Mouse (Mus musculus): Measurements from ENCODE around the gene BC005561.
"Not testable (repeated sequence)": the region's sequence is repeated elsewhere in the genome, so short reads cannot be mapped to it uniquely, and the experiment has no call there.

BC005561 gene

DNA sequence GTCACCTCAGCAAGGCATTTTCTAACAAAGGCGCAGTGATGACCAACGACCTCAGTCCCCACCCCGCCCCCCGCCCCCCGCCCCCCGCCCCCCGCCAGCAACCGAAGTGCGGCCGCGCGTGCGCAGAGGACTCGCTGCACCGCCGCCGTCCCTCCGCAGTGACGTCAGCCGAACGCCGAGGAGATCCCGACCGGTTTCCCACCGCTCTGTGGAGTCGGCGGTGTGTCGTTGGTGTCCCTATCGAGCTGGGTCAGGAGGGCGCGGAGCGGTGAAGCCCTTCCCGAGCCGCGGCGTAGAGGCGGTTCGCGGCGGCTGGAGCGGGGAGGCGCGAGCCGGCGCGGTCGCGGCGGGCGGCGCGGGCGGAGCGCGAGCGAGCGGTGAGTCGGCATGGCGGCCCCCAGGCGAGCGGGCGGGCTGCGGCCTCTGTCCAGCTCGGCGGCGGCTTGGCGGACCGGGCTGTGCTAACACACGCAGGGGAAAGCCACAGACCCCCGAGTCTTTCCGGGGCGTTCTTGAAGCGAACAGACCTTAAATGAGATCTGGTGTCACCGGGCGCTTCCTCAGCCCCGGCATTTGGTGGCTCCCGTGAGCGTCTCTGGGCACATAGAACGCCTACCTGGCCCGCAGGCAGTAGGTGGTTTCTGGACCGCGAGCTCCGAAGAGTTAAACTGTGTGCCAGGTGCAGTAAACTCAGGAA, at the start of gene BC005561:
TSS of gene BC005561 (plus strand) at position 158 of the 697 bp plus-strand sequence.
- DNase-seq: peak; percentile 83

- DNase-seq: peak; percentile 87
Measured at GRCm38 (mm10) chr5:104458832-104459705, 49.1 kb upstream of the BC005561 start, which contains the start of gene Pkd2. Gene Pkd2, plus strand, starts transcription at chr5:104459450.

GRCm38 (mm10) chr5:104459706-104460455, 48.3 kb upstream of the BC005561 start:
- DNase-seq: peak; percentile 73

- DNase-seq: peak; percentile 57
Measured at GRCm38 (mm10) chr5:104460456-104460838, 47.7 kb upstream of the BC005561 start.

DNA sequence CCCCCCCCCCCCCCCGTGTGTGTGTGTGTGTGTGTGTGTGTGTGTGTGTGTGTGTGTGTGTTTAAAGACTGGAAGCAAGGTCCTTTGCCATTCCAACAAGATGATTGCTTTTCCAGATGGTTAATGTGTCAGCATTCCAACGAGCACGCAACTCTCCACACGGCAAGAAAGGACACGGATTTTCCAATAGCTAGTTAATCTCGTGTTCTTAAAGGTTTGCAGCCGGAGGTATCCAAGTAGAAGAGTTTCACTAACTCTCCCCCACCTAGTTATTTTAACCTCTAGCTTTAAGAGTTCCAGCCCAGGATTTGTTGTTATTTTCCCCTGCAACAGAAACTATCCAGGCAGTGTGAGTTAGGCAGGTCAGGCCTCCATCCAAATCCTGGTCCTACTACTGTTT, 47.3 kb upstream of the BC005561 start:
- peak; percentile 73 for DNase-seq

DNA sequence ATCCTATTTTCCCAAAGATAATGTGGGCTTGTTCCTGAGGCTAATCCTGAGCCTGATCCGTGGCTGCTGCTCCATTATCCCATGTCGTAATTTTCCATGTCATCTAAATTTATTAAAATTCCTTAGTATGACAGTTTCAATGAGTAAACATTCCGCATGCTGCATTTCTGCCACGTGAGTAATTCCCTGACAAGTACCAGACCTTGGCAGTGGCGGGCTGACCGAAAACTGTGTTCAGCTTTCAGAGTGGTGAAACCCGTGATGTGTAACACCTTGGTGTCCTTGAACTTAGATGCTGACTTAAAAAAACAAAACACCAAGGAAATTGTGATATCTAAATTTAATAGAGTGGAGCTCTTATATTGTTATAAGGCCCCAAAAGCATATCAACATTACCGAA, 42.9 kb upstream of the BC005561 start:
- DNase-seq: peak; percentile 64

GRCm38 (mm10) chr5:104465731-104466130, 42.4 kb upstream of the BC005561 start:
- DNase-seq: peak; percentile 93

DNA sequence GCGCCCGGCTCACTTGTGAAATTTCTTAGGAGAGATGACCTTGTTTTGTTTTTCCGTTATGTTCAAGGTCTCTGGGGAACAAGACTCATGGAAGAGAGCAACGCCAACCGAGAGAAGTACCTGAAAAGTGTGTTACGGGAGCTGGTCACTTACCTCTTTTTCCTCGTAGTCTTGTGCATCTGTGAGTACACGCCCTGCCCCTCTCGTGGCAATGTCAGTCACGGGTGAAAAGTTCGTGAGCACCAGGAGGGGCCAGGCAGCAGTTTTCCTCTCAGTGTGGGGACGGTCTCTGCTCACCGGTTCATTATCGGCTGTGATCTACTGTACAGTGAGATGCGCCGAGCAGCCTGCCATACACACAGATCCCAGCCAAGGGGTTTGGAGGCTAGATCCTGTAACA, 41.3 kb upstream of the BC005561 start:
- DNase-seq: no peak

- DNase-seq: no peak
Measured at GRCm38 (mm10) chr5:104468586-104468985, 39.6 kb upstream of the BC005561 start.

DNA sequence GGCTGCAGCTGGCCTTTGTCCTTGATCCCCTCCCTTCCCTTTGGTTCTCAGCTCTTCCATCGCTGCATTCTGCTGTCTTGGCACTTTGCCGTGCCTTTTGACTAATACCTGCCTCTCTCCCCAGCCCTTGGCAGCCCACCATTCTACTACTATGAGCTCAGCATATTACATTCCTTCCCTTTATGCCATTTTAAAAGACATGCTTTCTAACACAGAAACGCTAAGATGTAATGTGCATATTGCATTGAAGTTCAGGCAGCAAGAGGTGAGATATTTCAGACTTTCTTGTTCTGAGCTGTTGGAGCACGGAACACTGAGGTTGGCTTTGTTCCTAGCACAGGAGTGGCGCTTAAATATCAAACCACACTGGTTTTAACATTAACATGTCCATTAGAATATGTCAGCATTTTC, 37.2 kb upstream of the BC005561 start:
- DNase-seq: peak; percentile 90

DNA sequence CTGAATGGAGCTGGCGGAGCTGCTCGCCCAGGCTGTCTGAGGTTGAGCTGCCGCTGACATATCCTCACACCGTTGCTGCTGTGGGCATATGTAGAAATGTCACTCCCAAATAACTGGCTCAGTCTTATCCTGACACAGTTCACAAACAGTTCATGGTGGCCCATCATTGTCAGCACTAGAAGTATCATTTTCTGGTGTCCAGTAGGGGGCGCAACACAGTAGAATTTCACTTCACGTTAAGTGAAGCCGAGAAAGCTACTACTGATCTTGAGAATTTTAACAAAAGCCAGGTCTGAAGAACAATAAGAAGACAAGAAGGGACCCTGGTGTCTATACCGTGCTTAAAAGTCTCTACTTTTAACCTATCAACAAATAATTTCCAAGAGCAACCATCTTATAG, 35.8 kb upstream of the BC005561 start:
- DNase-seq: peak; percentile 42

DNA sequence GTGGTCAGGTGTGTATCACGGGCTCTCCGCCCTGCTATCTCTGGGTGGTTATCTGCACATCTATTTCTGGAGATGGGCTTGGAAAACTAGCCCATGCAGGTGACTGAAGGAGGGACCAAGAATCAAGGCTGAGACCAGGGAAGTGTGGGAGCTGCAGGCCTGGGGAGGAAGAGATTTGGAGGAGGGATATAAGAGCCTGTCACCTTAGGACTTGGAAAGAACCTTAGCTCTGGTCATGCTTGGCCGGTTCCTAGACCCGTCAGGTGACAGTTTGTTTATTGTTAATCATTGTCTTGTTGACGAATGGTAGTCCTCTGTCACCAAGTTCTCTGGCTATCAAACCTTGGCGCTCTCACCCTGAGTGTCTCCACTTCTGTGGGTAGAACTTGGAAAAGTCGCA, 27.8 kb upstream of the BC005561 start:
- peak; percentile 69 for DNase-seq

DNA sequence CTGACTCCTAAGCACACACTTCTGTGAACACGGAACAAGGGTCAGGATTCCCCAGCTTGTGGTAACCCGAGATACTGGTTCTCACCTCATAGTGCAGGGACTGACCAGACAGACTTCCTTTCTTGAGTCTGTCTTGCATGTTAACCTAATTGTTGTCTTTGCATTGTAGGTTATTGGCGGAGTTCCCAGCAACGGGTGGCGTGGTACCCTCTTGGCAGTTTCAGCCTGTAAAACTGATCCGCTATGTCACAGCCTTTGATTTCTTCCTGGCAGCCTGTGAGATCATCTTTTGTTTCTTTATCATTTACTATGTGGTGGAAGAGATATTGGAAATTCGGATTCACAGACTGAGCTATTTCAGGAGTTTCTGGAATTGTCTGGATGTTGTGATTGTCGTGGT, 25.3 kb upstream of the BC005561 start:
- no peak for DNase-seq

DNA sequence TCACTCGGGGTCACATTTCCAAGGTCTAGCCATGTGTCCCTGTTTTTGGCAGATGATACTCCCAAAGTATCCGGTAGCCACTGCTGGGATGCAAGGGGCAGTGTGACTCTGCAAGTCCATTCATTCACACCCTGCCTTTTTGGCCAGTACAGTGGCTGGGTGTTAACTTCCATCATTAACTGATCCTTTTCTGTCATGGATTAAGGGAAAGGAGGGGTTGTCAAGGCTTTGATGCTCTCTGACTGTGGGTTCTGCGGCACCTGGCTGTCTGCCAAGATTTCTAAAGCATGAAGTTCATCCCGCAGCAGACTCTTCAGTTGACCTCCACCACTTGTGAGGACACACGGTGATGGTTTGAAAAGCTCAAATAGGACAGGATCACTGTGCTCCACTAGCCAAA, 16.6 kb upstream of the BC005561 start:
- DNase-seq: no peak

- peak; percentile 72 for DNase-seq
Measured at GRCm38 (mm10) chr5:104504883-104505282, 3.3 kb upstream of the BC005561 start.

DNA sequence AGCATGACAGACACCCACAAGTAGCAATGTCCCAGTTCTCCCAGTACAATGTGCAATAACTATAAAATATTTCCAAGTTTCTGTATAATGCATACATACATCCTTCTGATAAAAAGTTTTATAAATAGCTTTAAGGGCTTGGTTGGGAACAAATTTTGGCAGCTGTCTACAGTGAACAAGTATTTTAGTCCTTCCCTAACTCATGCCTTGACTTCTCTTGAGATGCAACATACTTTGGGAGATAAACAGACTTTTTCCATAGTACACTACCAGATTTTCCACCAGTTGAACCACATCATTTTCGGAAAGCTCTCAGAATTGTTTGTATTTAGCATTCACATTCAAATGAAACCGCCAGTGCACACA, 340 bp upstream of the BC005561 start:
- DNase-seq: no peak

DNA sequence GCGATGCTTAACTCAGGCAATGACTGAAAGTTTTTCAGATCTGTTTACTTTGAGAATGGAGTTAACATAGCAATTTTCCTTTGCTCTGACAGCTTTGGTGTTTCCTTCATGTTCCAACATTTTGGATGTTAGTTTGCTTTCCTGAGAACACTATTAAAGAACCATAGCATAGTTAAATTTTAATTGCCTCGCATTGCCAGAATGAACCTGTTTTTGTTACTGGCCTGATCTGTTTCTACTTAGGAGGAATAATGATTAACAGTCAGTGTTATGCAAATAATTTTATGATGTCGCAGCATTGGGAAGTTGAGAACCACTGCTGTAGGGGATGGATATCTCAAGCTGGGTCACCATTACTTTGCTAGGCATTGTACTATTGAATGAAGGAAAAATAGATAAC, 3.1 kb downstream of the BC005561 start:
- DNase-seq: peak; percentile 82

DNA sequence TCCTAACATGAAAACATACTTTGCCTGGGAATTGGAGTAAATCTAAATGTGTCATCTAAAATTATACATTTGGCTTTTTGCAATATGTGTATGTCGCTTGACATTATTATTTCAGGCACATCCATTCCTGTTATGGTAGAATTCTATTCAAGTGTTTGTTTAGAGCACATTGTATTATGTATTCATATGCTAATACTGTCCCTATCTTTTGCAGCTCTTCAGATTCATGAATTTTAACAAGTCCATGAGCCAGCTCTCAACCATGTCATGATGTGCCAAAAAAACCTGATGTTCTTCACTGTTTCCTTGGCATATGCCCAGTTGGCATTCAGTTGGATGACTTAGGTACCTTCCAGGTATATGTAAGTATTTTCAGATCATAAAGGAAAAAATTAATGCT, 30.5 kb downstream of the BC005561 start:
- no peak for DNase-seq

DNA sequence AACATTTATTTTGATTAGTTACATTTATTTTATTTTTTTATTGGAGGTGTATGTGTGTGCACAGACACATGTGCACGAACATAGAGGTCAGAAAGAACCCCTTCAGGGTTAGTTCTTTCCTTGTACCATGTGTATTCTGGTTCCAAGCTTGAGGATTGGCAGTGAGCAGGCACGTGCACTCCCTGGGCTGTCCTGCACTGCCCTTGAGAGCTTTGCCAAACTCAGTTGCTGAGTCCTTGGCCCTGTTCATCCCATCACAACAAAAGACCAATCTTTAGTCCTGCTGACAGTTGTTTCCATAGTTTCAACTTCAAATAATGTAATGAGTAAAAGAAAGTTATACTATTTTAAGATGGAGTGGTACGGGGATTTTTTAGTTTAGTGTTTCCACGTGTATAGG, 31.2 kb downstream of the BC005561 start:
- DNase-seq: no peak

- not testable (repeated sequence) for DNase-seq
Measured at GRCm38 (mm10) chr5:104568079-104568478, 59.9 kb downstream of the BC005561 start.

DNA sequence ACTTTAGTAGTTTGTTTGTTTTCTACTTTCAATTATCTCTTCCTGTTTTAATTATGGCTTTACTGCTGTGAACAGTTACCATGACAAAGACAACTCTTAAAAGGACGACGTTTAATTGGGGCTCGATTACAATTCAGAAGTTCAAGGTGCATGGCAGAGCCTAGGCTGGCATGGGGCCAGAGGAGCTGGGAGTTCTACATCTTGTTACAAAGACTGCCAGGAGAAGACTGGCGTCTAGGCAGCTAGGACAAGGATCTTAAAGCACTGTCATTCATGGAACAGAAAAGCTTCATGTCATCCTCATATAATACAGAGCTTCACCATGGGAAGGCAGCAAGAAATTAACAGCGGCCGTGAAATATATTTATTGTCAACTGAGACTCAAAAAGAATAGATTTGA, 62.6 kb downstream of the BC005561 start:
- DNase-seq: peak; percentile 62

DNA sequence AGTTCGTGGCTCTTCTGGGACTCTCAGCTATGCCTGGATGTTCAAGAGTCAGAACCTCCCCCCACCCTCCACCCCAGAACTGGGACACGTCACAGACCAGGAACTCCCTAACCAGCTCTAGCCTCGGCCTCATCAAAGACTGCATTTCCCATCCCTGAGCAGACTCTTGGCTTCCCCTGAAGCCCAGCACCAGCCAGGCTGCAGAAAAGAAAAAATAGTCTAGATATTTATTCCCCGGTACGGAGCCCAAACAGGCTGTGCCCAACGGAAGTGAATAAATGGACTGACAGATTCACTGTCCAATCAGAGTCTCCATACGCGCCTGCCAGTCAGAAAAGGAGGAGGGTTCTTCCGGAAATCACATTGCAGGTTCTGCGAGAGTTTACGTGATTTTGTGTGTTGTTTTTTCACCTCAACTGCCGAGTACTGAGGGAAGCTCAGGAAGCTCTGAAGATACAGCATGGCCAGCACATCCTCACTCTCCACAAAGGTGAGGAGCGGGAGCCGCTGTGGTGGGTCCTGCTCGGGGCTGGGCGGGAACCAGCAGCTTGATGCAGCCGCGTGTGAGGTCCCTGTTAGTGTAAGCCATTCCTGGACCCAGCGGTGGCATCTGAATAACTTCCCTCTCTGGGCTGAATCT, 63.2 kb downstream of the BC005561 start:
- DNase-seq: peak; percentile 97
